In genomic region chr11:11693446-11693845, GRCm38 (mm10) we compare ENCODE assay signal across 31 mouse cellular contexts. TPM values are rescaled to one million over a fixed set of nuclear protein-coding genes. Genes with fewer than 3 reads are reported as not detected.
A peak's percentile ranks its signal among the peaks of the same experiment; 100 is the strongest.
DNase-seq lines count a peak whose midpoint lies in the region; ATAC-seq and TF ChIP-seq lines count a peak whose summit lies in the region.
"Had no signal": no experiment of that assay in that cellular context is flagged by ENCODE, and none has a peak within 500 bp of the region (broad histone marks: within the 10 kb centered on the region; RNA-seq: fewer than 3 reads in every experiment).

No protein-coding gene starts in this region.

- DNase-seq in liver, embryonic 13.5 days, result no peak
- no peak for DNase-seq in liver, embryonic 11.5 days (ENCODE audit: low spot score)
- peak; percentile 34 for DNase-seq in thymus, adult 2 months
- DNase-seq in thymus, adult 18-20 months, result no peak
- DNase-seq in MEL (ENCODE audit: low read depth, low spot score), result peak; percentile 52
- no peak for DNase-seq in cerebellum, adult 18-20 months
- DNase-seq: adrenal gland, postnatal 14 days; cerebellum, adult 11 months; cerebellum, adult 9-11 months; embryo, embryonic 11 days; gastrocnemius, postnatal 14 days; heart, postnatal 36 days; kidney, postnatal 25 days; lung, postnatal 4 days had no signal

- no peak overlapping the region for H3K9ac ChIP-seq in liver, embryonic 13.5 days
- H3K9ac ChIP-seq in liver, embryonic 11.5 days (ENCODE audit: low read depth, low read length), result no peak overlapping the region
- H3K9ac ChIP-seq in MEL (ENCODE audit: control insufficient read depth, low read depth, low read length, poor library complexity, severe bottlenecking), result 0 out of 2 replicates have a peak overlapping the region, but pooled peaks have one; percentile 3
- no peak overlapping the region for H3K9ac ChIP-seq in neural tube, embryonic 15.5 days (replicated peaks)
- H3K9ac ChIP-seq: embryonic facial prominence, embryonic 12.5 days; heart, embryonic 15.5 days; hindbrain, embryonic 12.5 days; kidney, embryonic 15.5 days; limb, embryonic 12.5 days; neural tube, embryonic 13.5 days had no signal

- TF ChIP-seq RAD21 in MEL (IDR thresholded peaks at IDR 0.05; ENCODE audit: low read depth, low read length), result no peak

- no peak overlapping the region for H3K4me2 ChIP-seq in liver, embryonic 13.5 days
- no peak overlapping the region for H3K4me2 ChIP-seq in liver, embryonic 11.5 days
- H3K4me2 ChIP-seq in neural tube, embryonic 15.5 days, result no peak overlapping the region
- H3K4me2 ChIP-seq: embryonic facial prominence, embryonic 12.5 days; heart, embryonic 15.5 days; hindbrain, embryonic 12.5 days; kidney, embryonic 15.5 days; limb, embryonic 12.5 days; neural tube, embryonic 13.5 days had no signal

- H3K4me3 ChIP-seq in liver, embryonic 13.5 days (replicated peaks), result no peak overlapping the region
- H3K4me3 ChIP-seq in liver, embryonic 11.5 days (ENCODE audit: low read depth, low read length), result no peak overlapping the region
- no peak overlapping the region for H3K4me3 ChIP-seq in thymus, adult 2 months (ENCODE audit: control insufficient read depth, insufficient read depth, low read length)
- H3K4me3 ChIP-seq in MEL (ENCODE audit: control insufficient read depth in 1 of 2, insufficient read depth in 1 of 2, low read depth in 2 of 2, low read length in 2 of 2), result no peak overlapping the region
- no peak overlapping the region for H3K4me3 ChIP-seq in small intestine, adult 2 months (ENCODE audit: low read depth, low read length)
- no peak overlapping the region for H3K4me3 ChIP-seq in neural tube, embryonic 15.5 days (replicated peaks)
- H3K4me3 ChIP-seq: embryonic facial prominence, embryonic 12.5 days; heart, embryonic 10.5 days; heart, embryonic 15.5 days; hindbrain, embryonic 12.5 days; kidney, embryonic 15.5 days; left cerebral cortex, adult 2 months; limb, embryonic 12.5 days; myocyte; neural tube, embryonic 13.5 days had no signal

- no peak for TF ChIP-seq POLR2A in thymus, adult 2 months (IDR thresholded peaks at IDR 0.05; ENCODE audit: control insufficient read depth, extremely low read depth, insufficient read depth, low read length, poor library complexity)
- TF ChIP-seq POLR2A in MEL (IDR thresholded peaks at IDR 0.05; ENCODE audit: control insufficient read depth in 1 of 2, insufficient read depth in 1 of 2, low read depth in 1 of 2, low read length in 2 of 2, poor library complexity in 1 of 2), result no peak
- no peak for TF ChIP-seq POLR2A in small intestine, adult 2 months (IDR thresholded peaks at IDR 0.05; ENCODE audit: low read depth, low read length)

- no peak for TF ChIP-seq EP300 in MEL (IDR thresholded peaks at IDR 0.05; ENCODE audit: low read depth in 1 of 2, low read length in 2 of 2)

- no peak for ATAC-seq in liver, embryonic 13.5 days (ENCODE audit: low read depth)
- no peak for ATAC-seq in liver, embryonic 11.5 days (replicated peaks; ENCODE audit: low FRiP score)
- ATAC-seq in neural tube, embryonic 15.5 days (ENCODE audit: low FRiP score), result no peak
- ATAC-seq: forebrain, embryonic 14.5 days; hindbrain, postnatal 0 days; intestine, postnatal 0 days; midbrain, embryonic 16.5 days; Patski had no signal

- H3K9me3 ChIP-seq in liver, embryonic 13.5 days (replicated peaks), result no peaks in the 10 kb centered on the region
- no peaks in the 10 kb centered on the region for H3K9me3 ChIP-seq in liver, embryonic 11.5 days (ENCODE audit: control insufficient read depth, low read length)
- H3K9me3 ChIP-seq in MEL (replicated peaks; ENCODE audit: insufficient read depth, low read length), result no peaks in the 10 kb centered on the region
- no peaks in the 10 kb centered on the region for H3K9me3 ChIP-seq in neural tube, embryonic 15.5 days (replicated peaks)
- H3K9me3 ChIP-seq: embryonic facial prominence, embryonic 12.5 days; heart, embryonic 10.5 days; heart, embryonic 15.5 days; hindbrain, embryonic 12.5 days; kidney, embryonic 15.5 days; limb, embryonic 12.5 days; neural tube, embryonic 13.5 days had no signal

- H3K27ac ChIP-seq in liver, embryonic 13.5 days, result peak overlapping the region; percentile 67; the same call in 1 of the 2 replicates
- no peak overlapping the region for H3K27ac ChIP-seq in liver, embryonic 11.5 days (ENCODE audit: low read depth, low read length)
- peak overlapping the region; percentile 1; the same call in 1 of the 2 replicates for H3K27ac ChIP-seq in thymus, adult 2 months (ENCODE audit: control insufficient read depth, insufficient read depth, low read length)
- H3K27ac ChIP-seq in MEL (ENCODE audit: control insufficient read depth, low read depth, low read length), result peak overlapping the region; percentile 71
- H3K27ac ChIP-seq in small intestine, adult 2 months (ENCODE audit: insufficient read depth, low read depth, low read length), result peak overlapping the region; percentile 5; the same call in 1 of the 2 replicates
- no peak overlapping the region for H3K27ac ChIP-seq in neural tube, embryonic 15.5 days (replicated peaks)
- H3K27ac ChIP-seq: embryonic facial prominence, embryonic 12.5 days; heart, embryonic 10.5 days; heart, embryonic 15.5 days; hindbrain, embryonic 12.5 days; hindbrain, postnatal 0 days; kidney, embryonic 15.5 days; left cerebral cortex, adult 2 months; limb, embryonic 12.5 days; neural tube, embryonic 13.5 days; stomach, postnatal 0 days had no signal

- peaks cover 88% of the 10 kb centered on the region for H3K4me1 ChIP-seq in liver, embryonic 13.5 days (replicated peaks)
- H3K4me1 ChIP-seq in liver, embryonic 11.5 days (replicated peaks; ENCODE audit: control insufficient read depth, insufficient read depth, low read length), result peaks cover 45% of the 10 kb centered on the region
- peaks cover 32% of the 10 kb centered on the region for H3K4me1 ChIP-seq in thymus, adult 2 months (replicated peaks; ENCODE audit: control insufficient read depth, insufficient read depth, low read length)
- peaks cover 46 to 65% of the 10 kb centered on the region in 2 experiments for H3K4me1 ChIP-seq in MEL (ENCODE audit: control insufficient read depth in 1 of 2, insufficient read depth in 2 of 2, low read length in 2 of 2)
- H3K4me1 ChIP-seq in small intestine, adult 2 months (ENCODE audit: control insufficient read depth, insufficient read depth, insufficient read length, low read length), result no peaks in the 10 kb centered on the region; the same call in 1 of the 2 replicates
- no peaks in the 10 kb centered on the region for H3K4me1 ChIP-seq in neural tube, embryonic 15.5 days
- H3K4me1 ChIP-seq: embryonic facial prominence, embryonic 12.5 days; heart, embryonic 10.5 days; heart, embryonic 15.5 days; hindbrain, embryonic 12.5 days; kidney, embryonic 15.5 days; limb, embryonic 12.5 days; neural tube, embryonic 13.5 days had no signal

- H3K79me2 ChIP-seq in MEL (ENCODE audit: control insufficient read depth, insufficient read depth, low read length, poor library complexity), result peaks cover 88% of the 10 kb centered on the region

- peaks cover 15% of the 10 kb centered on the region for H3K36me3 ChIP-seq in liver, embryonic 13.5 days
- H3K36me3 ChIP-seq in liver, embryonic 11.5 days (ENCODE audit: control insufficient read depth, insufficient read depth, low read length), result no peaks in the 10 kb centered on the region
- no peaks in the 10 kb centered on the region for H3K36me3 ChIP-seq in thymus, adult 2 months (ENCODE audit: control insufficient read depth, insufficient read depth, low read length)
- peaks cover 3 to 79% of the 10 kb centered on the region in 2 experiments; a peak in 3 of 4 replicates for H3K36me3 ChIP-seq in MEL (ENCODE audit: control insufficient read depth in 1 of 2, insufficient read depth in 2 of 2, low read length in 2 of 2)
- H3K36me3 ChIP-seq in small intestine, adult 2 months (ENCODE audit: control insufficient read depth, insufficient read depth, low read length), result no peaks in the 10 kb centered on the region
- H3K36me3 ChIP-seq in neural tube, embryonic 15.5 days, result no peaks in the 10 kb centered on the region
- H3K36me3 ChIP-seq: embryonic facial prominence, embryonic 12.5 days; heart, embryonic 10.5 days; heart, embryonic 15.5 days; hindbrain, embryonic 12.5 days; kidney, embryonic 15.5 days; limb, embryonic 12.5 days; neural tube, embryonic 13.5 days had no signal

- no peaks in the 10 kb centered on the region for H3K27me3 ChIP-seq in liver, embryonic 13.5 days
- H3K27me3 ChIP-seq in liver, embryonic 11.5 days (replicated peaks; ENCODE audit: control insufficient read depth, insufficient read depth, low read length), result no peaks in the 10 kb centered on the region
- no peaks in the 10 kb centered on the region for H3K27me3 ChIP-seq in thymus, adult 2 months (ENCODE audit: control insufficient read depth, insufficient read depth, low read length)
- no peaks in the 10 kb centered on the region for H3K27me3 ChIP-seq in MEL (ENCODE audit: control insufficient read depth in 1 of 2, insufficient read depth in 2 of 2, low read length in 2 of 2)
- H3K27me3 ChIP-seq in small intestine, adult 2 months (ENCODE audit: control insufficient read depth, insufficient read depth, low read length), result no peaks in the 10 kb centered on the region
- H3K27me3 ChIP-seq in neural tube, embryonic 15.5 days (replicated peaks), result 0 out of 2 replicates have a peak, but pooled peaks cover 4% of the 10 kb centered on the region
- H3K27me3 ChIP-seq: embryonic facial prominence, embryonic 12.5 days; heart, embryonic 15.5 days; hindbrain, embryonic 12.5 days had no signal

- 84% methylated on average over 3 of the region's 3 CpGs for WGBS in liver, embryonic 13.5 days (ENCODE audit: insufficient replicate concordance)
- WGBS in liver, embryonic 11.5 days, result 96% methylated on average over 3 of the region's 3 CpGs
- WGBS in thymus, adult 2 months, result 64% methylated on average over 3 of the region's 3 CpGs
- 88% methylated on average over 3 of the region's 3 CpGs for WGBS in small intestine, adult 2 months
- WGBS in neural tube, embryonic 15.5 days, result 90% methylated on average over 3 of the region's 3 CpGs

- TF ChIP-seq CTCF in thymus, adult 2 months (IDR thresholded peaks at IDR 0.05; ENCODE audit: borderline replicate concordance, control insufficient read depth, extremely low read depth, insufficient read depth, low read length, poor library complexity), result no peak
- TF ChIP-seq CTCF in MEL (IDR thresholded peaks at IDR 0.05 in 2 of 3, conservative IDR thresholded peaks at IDR 0.05 in 1 of 3; ENCODE audit: control insufficient read depth in 1 of 3, insufficient read depth in 1 of 3, low read depth in 2 of 3, low read length in 3 of 3, poor library complexity in 1 of 3, severe bottlenecking in 1 of 3), result no peak
- no peak for TF ChIP-seq CTCF in small intestine, adult 2 months (IDR thresholded peaks at IDR 0.05; ENCODE audit: extremely low read depth, insufficient read length, insufficient replicate concordance, low read depth, low read length)

RNA-seq across cellular contexts. Expression of gene Ikzf1, which starts 8.6 kb away (rescaled TPM):
- 28.3 and 44.6 TPM in 2 replicates for polyA plus RNA-seq in liver, embryonic 13.5 days (2015; fragmentation: Nextera tagmentation; extraction: Ambion mirVana)
- polyA plus RNA-seq in liver, embryonic 11.5 days (2014; fragmentation: Nextera tagmentation; extraction: Ambion mirVana), result 105 and 120 TPM in 2 replicates
- 645 and 923 TPM in 2 replicates for polyA plus RNA-seq in thymus, adult 2 months (2012; rRNA removed)
- 90.6 and 97.3 TPM in 2 replicates for total RNA-seq in MEL (2012; rRNA removed)
- 100 to 1,000 TPM in 1 of 2 experiments, 10 to 100 TPM in 1; 28.0 to 128 TPM for polyA plus RNA-seq in MEL (2012; ENCODE audit: insufficient read depth in 1 of 2, insufficient read length in 2 of 2, low read depth in 1 of 2, low replicate concordance in 2 of 2, missing spikeins in 1 of 2)
- polyA plus RNA-seq in small intestine, adult 2 months (2012; rRNA removed), result 15.6 and 21.9 TPM in 2 replicates
- polyA plus RNA-seq in neural tube, embryonic 15.5 days (2015; fragmentation: Nextera tagmentation; extraction: Ambion mirVana), result 0.36 and 6.8 TPM in 2 replicates
- polyA plus RNA-seq: Patski had no signal

Comparison
In these comparisons a context has a peak if more than half of its experiments do, and no peak if none do; other contexts are left out.
1. DNase-seq: peak in thymus, adult 2 months (single experiment) and MEL (single experiment); none in liver, embryonic 13.5 days (single experiment), liver, embryonic 11.5 days (single experiment), thymus, adult 18-20 months (0 of 2) and cerebellum, adult 18-20 months (0 of 2).
2. H3K27ac ChIP-seq: peak in liver, embryonic 13.5 days (single experiment), thymus, adult 2 months (single experiment), MEL (single experiment) and small intestine, adult 2 months (single experiment); none in liver, embryonic 11.5 days (single experiment) and neural tube, embryonic 15.5 days (single experiment).